Mouse (Mus musculus): ENCODE data around the gene Prkcb. TPM values are rescaled to one million over a fixed set of nuclear protein-coding genes. Genes with fewer than 3 reads are reported as not detected.

Prkcb gene
- total RNA-seq, 1 experiment from 2014 or later = 3.7 TPM

GRCm38 (mm10) chr7:122289243-122290111 lies 926 bp downstream of the Prkcb start:
- peak; percentile 43 for ATAC-seq (replicated peaks; ENCODE audit: low read depth, poor library complexity, severe bottlenecking)

DNA sequence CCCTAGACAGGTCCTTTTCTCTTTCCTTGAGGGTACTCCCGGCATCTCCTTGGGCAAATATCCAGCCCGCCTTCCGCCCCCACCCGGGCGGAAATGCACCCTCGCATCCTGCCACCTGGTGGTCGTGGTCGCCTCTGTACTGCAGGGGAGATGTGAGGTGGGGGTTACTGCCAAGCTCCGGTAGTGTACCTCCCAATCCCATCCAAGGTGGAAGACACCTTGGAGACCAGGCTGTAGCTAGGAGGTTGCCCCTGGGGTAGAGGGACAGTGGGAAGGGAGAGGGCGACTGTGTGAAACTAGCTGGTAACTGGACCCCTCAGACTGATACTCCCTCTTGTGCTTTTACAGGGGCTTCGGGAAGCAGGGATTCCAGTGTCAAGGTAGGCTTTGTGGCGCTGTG lies 1.6 kb downstream of the Prkcb start:
- ATAC-seq (replicated peaks; ENCODE audit: low read depth, poor library complexity, severe bottlenecking) = no peak

GRCm38 (mm10) chr7:122290771-122291170 lies 2.2 kb downstream of the Prkcb start:
- no peak for ATAC-seq (replicated peaks; ENCODE audit: low read depth, poor library complexity, severe bottlenecking)

DNA sequence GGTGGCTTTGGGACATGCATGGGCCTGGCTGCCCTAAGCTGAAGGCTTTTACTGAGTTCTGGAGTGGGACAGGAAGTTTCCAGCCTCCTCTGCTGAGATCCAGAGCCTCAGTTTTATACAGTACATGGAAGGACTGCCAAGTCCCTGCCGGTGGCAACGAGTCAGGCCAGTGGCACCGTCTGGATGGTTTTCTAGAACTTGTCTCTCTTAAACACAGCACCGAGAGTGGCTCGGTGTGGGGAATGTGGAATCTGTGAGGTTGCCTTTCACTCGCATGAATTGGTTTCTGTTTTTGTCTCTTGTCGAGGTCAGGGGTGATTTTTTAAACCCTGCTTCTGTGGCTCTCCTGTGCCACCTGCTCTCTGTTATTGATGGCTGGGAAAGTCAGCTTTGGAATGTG lies 3.6 kb downstream of the Prkcb start:
- no peak for ATAC-seq (replicated peaks; ENCODE audit: low read depth, poor library complexity, severe bottlenecking)

DNA sequence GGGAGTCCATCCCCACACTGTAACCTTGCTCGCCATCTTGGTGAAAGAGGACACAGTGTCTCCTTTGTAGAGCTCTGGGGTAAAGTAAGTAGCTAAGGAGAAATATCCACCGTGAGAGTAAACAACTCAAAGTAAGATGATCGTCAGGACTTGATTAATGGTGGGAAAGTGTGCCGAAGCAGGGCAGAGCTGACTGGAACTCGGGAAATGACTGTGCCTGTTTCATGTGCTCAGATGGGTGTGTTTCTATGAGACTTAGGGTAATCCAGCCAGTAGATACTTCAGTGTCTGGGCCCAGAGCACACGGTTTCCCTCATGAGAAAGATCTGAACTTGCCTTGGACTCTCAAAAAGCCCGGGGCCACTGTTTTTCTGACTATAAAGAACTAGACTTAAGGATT lies 5.6 kb downstream of the Prkcb start:
- no peak for ATAC-seq (replicated peaks; ENCODE audit: low read depth, poor library complexity, severe bottlenecking)

DNA sequence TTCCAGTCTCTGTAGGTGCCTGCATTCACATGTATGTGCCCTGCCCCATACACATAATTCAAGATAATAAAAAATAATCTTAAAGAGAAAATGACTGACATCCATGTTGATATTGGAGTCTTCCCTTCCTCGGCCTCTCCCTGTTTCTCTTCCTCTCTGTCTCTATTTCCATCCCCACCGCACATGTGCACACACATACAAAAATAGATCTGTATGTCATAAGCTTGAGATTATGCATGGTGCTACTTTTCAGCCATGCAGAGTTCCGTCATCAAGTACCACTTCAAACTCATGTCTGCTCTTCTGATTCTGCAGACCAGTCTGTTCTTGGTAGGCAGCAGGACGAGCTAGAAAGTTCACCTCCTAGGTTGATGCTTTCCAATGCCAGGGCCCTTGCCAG lies 6.8 kb downstream of the Prkcb start:
- ATAC-seq (replicated peaks; ENCODE audit: low read depth, poor library complexity, severe bottlenecking) = no peak

DNA sequence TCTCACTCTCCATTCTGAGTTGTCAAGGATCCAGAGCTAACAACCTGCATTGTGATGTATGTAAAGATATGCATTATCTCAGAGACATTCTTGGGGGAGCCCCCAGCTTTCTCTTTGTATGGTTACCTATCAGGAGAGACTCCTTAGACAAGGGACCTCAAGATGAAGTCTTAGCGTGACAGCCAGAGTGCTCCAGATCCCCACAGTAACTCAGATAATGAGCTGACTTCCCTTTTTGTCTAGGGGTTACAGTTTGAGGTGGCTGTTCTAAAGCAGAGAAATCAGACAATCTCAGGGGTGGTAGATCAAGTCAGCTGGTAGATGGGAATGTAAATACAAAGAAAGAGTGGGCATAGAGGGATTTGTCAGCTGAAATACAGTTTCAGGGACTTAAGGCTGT lies 7.8 kb downstream of the Prkcb start:
- peak; percentile 67 for ATAC-seq (replicated peaks; ENCODE audit: low read depth, poor library complexity, severe bottlenecking)

- no peak for ATAC-seq (replicated peaks; ENCODE audit: low read depth, poor library complexity, severe bottlenecking)
Observed at GRCm38 (mm10) chr7:122296805-122297204, 8.3 kb downstream of the Prkcb start.

- peak; percentile 74 for ATAC-seq (replicated peaks; ENCODE audit: low read depth, poor library complexity, severe bottlenecking)
Observed at GRCm38 (mm10) chr7:122297627-122298026, 9.1 kb downstream of the Prkcb start.

DNA sequence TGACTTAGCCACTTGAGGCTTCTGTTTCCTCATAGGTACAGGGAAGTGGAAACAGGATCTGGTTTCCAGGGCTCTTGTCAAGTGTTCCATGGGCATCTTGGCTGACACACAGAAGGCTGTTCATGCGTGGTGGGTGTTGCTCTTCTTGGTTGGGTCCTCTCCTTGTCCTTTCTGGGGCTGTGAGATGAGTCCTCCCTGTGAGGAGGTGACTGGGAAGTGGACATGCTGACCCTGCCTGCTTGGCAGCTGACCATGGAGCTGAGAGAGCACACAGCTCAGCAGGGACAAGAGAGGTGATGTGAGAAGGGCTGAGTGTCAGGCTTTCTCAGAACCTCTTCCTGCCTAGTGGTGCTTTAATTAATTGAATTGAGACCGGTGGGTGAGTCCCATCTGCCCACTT lies 10.2 kb downstream of the Prkcb start:
- 0 out of 2 replicates have a peak, but pooled peaks have one; percentile 16 for ATAC-seq (replicated peaks; ENCODE audit: low read depth, poor library complexity, severe bottlenecking)

DNA sequence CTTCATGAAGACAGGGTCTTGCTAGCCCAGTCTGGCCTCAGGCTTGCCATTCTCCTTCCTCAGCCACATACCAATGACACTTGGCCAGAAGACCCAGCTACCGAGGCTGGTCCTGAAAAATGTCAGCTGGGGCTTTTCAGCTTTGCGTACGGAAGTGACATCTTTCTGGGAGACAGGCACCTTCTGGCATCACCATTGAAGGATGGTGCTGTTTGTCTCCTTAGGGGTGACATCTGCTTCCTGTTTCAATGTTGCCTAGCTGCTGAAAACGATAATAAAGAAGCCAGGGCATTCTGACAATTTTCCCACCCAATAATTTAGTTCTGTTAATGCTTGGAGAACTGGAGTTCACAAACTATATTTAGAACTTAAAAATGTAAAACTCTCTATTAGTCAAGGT lies 12.0 kb downstream of the Prkcb start:
- ATAC-seq (replicated peaks; ENCODE audit: low read depth, poor library complexity, severe bottlenecking) = no peak

DNA sequence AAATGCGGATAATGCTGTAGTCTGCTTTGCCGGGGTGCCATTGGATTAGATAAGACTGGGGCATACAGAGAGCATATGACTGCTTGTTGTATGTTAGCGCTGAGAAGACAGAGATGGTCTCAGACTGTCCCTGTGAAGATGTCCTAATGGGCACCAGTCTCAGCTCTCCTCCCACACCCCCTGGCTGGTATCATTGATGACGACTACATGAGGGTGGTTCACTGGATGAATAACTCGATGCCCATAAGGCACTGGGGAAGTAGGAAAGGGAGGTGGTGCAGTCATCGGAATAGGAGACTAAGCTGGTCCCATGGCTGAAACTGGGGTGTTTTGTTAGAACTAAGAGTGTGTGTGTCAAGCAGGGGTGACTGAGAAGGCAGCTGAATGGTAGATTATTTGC lies 14.0 kb downstream of the Prkcb start:
- no peak for ATAC-seq (replicated peaks; ENCODE audit: low read depth, poor library complexity, severe bottlenecking)

DNA sequence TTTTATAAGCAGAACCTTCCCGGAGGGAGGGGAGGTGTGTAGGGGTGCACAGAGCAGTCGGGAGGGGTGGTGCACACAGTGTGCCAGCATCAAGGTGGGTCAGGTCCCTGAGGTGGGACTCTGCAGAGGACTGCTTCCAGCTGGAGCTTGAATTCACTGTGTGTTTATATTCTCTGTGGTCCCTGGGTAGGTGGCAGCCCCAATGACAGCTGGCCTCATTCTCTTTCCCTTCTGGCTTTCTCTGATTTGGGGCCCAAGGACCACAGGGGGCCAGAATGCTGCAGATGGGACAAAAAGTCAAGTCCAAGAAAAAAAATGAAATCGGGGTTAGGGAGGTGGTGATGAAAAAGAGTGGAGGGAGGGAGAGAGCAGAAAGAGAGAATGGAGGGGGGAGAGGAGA lies 15.4 kb downstream of the Prkcb start:
- ATAC-seq (replicated peaks; ENCODE audit: low read depth, poor library complexity, severe bottlenecking) = no peak

DNA sequence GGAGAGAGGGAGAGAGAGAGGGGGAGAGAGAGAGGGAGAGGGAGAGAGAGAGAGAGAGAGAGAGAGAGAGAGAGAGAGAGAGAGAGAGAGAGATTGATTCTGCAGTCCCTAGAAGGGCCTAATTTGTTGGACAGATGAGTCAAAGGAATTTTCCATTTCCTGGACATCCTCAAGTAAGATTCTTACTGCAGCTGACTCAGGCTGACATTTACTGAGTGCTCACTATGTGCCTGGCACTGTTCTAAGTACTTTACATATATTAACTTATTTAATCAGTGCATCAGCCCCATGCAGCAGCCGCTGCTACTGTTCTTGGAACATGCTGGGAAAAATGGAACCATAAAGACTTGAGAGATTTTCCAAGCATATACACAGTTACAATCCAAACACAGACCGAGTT lies 16.0 kb downstream of the Prkcb start:
- no peak for ATAC-seq (replicated peaks; ENCODE audit: low read depth, poor library complexity, severe bottlenecking)

DNA sequence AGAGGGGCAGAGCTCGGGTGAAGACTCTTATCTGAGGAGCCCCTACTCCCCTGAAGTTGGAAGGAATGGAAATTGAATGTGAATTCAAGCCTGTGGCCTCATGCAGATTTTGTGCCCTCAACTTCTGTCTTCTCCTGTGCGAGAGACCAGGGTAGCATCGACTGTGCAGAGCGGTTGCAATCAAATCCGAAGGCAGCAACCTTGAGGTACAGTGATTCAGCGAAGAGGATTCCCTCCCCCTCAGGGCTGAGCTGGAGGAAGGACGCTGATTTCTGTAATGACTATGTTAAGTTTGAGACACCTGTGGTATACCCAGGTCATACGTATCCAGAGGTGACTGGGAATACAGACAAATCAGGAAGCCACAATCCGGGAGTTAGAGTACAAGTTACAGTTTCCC lies 18.7 kb downstream of the Prkcb start:
- ATAC-seq (replicated peaks; ENCODE audit: low read depth, poor library complexity, severe bottlenecking) = no peak

- no peak for ATAC-seq (replicated peaks; ENCODE audit: low read depth, poor library complexity, severe bottlenecking)
Observed at GRCm38 (mm10) chr7:122308661-122309060, 20.1 kb downstream of the Prkcb start.

DNA sequence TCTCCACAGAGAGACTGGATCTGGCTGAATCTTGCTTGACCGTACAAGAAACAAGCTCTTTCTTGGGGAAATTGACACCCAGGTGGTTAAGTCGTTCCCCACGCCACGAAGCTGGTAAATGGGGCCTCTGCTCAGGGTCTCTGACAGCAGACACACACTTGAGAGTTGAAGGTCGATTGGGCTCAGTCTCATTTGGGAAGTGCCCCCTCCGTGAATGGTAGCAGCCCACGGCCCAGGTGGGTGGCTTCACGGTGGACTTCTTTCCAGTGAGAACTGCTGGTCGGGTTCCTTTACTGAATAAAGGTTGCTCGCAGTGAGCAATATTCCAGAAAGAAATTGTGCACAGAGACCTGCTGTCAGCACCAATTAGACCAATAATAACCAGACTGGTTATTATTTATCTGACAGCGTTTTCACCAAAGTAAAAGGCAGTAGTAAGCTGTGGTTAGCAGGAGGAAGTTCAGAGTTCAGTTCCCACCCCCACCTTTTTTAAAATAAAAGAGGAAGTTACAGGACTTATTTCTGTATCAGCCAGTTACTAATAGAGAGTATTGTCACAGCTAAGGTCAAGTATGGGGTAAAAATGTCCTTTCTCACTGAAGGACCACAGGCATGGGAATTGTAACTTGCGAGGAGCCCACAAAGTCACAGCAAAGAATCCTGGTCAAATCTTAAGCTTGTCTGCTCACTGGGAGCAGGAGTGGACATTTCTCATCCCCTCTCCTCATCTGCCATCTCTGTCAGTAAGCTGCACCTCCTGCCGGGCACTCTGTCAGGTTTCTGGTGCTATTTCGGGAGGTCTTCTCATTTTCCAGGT lies 21.6 kb downstream of the Prkcb start:
- ATAC-seq (replicated peaks; ENCODE audit: low read depth, poor library complexity, severe bottlenecking) = peak; percentile 91

GRCm38 (mm10) chr7:122310726-122311018 lies 22.1 kb downstream of the Prkcb start:
- ATAC-seq (replicated peaks; ENCODE audit: low read depth, poor library complexity, severe bottlenecking) = no peak

GRCm38 (mm10) chr7:122313690-122314477 lies 25.3 kb downstream of the Prkcb start:
- no peak for ATAC-seq (replicated peaks; ENCODE audit: low read depth, poor library complexity, severe bottlenecking)

GRCm38 (mm10) chr7:122315720-122316331 lies 27.3 kb downstream of the Prkcb start:
- ATAC-seq (replicated peaks; ENCODE audit: low read depth, poor library complexity, severe bottlenecking) = peak; percentile 24; the same call in 1 of the 2 replicates
